Mouse (Mus musculus) liver, embryonic 14.5 days (tissue): ENCODE measurements around the gene Sbf2.

ENCODE experiments used
- CTCF ChIP-seq: IDR thresholded peaks from 2 replicates; pipeline ENCODE4 v1.5.1; 2016; ENCODE audit warnings: antibody characterized with exemption, low read depth, control low read depth
- EP300 ChIP-seq: IDR thresholded peaks from 2 replicates; pipeline ENCODE4 v1.6.1; 2016; ENCODE audit warnings: antibody characterized with exemption, low read depth

GRCm38 (mm10) chr7:110337601-110338000 lies 277.1 kb downstream of the Sbf2 start:
- no peak for TF ChIP-seq CTCF
- TF ChIP-seq EP300: no peak
